Mouse (Mus musculus): Measurements from ENCODE around the gene Prdx4.
"Not testable (repeated sequence)": the region's sequence is repeated elsewhere in the genome, so short reads cannot be mapped to it uniquely, and the experiment has no call there.

Gene Prdx4

DNA sequence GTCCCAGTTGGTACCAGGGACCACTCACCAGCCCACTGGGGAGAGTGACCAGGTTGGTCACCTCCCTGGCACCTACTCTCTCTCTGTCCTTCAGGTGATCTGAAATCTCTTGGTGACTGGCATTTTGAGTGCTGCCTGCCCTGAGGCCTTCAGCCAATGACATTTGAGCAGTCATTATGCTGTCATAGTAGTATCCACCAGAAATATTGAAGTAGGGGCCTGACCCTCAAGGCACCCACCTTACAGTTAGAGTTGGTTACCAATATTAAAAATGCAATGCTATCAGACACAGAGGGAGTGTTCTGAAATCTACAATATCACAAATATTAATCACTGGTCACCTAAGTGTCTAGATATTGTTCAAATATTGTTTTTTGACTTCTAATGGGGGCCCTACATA lies at the start of gene Prdx4:
Prdx4 (minus strand) TSS at position 101 of the 400 bp plus-strand sequence.
- no peak for DNase-seq (ENCODE audit: low spot score)

DNA sequence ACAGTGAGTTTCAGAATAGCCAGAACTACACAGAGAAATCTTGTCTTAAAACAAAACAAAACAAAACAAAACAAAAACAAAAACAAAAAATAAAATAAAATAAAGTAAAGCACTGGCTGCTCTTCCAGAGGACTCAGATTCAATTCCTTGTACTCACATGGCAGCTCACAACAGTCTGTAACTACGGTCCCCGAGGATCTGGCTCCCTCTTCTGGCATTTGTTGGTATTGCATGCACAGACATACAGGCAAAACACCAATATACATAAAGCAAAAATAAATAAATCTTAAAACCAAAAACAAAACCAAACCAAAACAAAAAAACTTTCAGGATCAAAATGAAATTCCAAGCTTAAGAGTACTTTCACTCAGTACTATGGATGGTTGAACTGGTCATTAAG lies 36.0 kb upstream of the Prdx4 start:
- no peak for DNase-seq (ENCODE audit: low spot score)

DNA sequence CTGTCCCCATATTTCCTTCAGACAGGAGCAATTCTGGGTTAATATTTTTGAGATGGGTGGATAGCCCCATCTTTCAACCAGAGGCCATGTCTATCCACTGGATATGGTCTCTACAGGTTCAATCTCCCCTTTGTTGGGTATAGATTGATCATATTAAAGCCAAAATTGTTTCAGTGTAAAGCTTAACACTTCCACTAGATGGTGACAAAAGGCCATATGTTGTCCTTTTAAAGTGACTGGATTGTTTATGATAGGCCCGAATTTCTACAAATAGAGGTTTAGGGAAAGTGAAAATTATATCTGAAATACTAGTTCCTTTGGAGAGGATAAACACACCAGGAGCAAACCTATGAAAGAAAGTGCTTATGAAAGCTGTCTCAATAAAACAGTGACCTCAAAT lies 34.9 kb upstream of the Prdx4 start:
- DNase-seq (ENCODE audit: low spot score), result no peak

DNA sequence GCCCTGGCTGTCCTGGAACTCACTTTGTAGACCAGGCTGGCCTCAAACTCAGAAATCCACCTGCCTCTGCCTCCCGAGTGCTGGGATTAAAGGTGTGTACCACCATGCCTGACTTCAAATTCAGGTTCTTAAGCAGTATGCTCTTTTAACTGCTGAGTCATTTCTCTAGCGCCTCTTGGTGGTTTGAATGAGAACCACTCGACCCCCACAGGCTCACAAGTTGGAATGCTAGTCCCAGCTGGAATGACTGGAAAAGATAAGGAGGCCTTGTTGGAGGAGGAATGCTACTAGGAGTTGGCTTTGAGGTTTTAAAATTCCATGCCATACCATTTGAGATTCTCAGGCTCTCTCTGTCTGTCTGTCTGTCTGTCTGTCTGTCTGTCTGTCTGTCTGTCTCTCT lies 29.6 kb upstream of the Prdx4 start:
- not testable (repeated sequence) for DNase-seq (ENCODE audit: low spot score)

DNA sequence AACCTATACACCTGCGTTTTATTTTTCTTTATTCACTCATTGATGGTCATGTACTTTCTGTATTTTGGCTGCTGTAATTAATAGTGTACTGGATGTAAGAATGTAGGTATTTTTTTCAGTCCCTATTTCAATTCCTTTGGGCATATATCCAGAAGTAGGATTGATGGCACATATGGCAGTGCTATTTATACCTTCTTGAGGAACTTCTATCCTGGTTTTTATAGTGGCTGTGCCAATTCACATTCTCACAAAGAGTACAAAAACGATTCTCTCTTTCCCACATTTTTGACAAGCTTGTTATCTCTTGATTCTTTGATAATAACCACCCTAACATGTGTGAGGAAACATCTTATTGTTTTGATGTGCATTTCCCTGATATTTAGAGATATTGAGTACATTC lies 24.5 kb upstream of the Prdx4 start:
- no peak for DNase-seq (ENCODE audit: low spot score)

DNA sequence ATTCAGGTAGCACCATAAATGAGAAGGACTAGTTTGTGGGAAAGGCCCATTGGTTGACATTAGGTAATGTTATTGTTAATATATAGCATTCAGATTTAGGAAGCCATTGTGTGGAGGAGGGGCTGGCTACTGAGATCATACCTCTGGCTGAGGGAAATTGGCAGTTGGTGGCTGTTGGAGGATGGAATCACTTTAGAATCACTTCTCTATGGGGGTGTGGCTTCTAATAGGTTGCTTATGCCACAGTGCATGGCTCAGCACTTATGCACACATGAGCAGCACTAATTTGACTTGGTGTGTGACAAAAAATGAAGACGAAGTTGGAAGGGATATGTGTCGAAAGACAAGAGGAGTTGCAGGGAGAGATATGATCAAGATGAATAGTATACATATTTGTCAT lies 5.7 kb upstream of the Prdx4 start:
- no peak for DNase-seq (ENCODE audit: low spot score)

DNA sequence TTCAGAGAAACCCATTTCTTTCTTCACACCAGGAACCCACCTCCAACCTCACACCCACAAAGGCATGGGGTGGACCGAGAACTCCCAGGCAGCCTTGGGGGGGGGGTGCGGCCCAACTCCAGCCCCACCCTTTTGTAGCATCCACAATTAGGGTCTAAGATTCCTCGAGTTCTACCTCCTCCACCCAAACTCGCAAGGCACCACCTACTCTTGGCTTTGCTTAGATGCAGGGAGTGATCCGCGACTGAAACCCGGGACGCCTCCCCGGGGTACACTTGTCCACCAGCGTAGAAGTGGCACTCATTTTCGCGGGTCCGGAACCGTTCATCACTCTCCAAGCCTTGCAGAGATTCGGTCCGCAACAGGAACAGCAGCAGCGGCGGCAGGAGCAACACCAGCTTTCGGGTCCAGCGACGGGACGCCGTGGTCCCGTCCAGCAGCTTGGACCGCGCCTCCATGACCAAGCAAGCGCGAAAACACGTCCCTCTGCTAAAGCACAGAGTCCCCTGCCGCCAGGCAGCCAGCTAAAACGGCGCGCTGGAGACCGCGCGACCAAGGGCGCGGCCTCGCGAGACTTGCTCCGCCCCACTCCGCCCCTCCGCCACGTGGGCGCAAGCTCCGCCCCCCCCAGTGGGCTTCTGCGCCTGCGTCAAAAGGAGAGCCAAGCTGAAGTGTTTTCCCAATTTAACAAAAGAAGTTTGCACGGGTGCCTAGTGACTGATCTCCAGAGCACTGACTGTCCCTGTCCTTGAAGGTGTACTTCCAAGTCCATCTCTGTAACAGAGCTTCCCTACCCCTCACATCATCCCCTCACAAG lies 2.4 kb downstream of the Prdx4 start:
- DNase-seq (ENCODE audit: low spot score), result peak; percentile 71

DNA sequence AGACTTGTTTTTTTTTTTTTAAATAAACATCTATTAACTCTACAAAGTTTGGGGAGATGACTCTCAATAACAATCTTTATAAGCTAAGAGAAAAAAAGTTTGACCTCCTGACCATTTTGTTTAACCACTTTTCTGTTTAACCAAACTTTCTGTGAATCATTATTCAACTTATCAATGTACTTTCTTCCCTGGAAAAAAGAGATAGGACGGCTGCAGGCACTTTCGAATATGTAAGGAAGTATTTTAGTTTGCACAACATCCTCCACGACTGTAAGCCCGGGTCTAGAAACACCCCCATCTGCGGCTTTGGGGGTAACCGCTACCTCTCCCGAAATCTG lies 3.0 kb downstream of the Prdx4 start:
- no peak for DNase-seq (ENCODE audit: low spot score)

DNA sequence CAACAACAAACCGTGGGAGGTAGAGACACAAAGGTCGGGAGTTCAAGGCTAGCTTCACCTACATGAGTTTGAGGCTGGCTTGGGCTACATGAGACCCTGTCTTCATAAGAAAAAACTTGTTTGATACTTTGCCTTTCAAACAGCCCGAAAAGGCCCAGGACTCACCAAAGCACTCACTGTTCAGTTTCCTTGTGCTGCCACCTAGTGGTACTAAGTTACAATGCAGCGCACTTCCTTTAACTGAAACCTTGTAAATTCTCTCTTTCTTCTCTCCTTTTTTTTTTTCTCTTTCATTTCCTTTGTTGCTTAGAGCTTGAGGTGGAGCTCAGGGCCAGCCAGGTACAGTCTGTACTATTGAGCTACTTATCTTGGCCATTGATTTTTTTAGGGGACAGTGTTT lies 22.5 kb downstream of the Prdx4 start:
- DNase-seq (ENCODE audit: low spot score), result peak; percentile 12

DNA sequence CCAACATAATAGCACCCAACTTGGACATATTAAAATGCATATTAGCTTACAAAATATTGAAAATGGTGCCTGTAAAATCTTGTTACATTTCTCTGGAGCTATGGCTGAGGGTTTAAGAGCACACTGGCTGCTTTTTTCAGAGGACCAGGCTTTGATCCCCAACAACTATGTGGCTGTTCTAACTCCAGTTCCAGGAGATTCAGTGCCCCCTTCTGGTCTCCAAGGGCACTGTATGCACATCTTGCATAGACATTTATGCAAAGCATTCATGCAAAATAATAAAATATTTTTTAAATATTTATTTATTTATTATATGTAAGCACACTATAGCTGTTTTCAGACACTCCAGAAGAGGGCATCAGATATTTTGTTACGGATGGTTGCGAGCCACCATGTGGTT lies 34.2 kb downstream of the Prdx4 start:
- DNase-seq (ENCODE audit: low spot score), result no peak

DNA sequence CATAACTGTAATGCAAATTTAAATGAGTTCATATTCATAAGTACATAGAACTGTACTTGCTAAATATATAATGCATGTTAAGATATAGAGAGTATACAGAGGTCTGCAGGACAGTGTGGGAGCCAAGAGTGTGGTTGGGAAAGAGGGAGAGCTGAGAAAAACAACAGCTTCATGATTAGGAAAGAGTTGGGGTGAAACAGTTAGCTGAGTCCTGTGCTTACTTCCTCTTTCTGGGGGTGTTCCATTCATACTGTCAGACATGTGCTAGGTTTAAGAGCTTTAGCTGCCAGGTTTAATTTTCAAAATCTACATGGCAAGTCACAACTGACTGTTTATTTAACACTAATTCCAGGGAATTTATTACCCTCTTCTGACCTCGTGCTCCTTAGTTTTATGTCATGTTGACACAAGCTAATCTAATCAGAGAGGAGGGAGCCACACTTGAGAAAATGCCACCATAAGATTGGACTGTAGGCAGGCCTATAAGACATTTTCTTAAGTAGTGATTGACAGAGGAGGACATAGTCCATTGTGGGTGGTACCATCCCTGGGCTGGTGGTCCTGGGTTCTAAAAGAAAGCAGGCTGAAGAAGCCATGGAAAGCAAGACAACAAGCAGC lies 60.0 kb downstream of the Prdx4 start:
- no peak for DNase-seq (ENCODE audit: low spot score)

DNA sequence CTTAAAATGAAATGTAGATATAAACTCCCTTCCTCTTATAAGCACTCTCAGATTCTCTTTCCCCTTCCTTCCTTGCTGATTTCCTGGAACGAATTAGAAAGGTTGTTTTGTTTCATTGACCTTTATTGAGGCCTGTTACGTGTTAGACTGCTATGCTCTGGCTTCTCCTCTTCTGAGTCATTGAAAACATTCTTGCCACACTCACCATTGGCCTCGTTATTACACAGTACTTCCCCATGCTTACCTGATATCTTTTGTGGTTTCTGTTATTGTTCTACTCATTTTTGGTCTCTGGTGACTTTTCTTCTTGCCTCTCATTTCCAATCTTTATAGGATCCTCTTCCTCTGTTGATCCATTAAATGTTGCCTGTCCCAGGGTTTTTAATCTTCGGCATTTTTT lies 62.1 kb downstream of the Prdx4 start:
- no peak for DNase-seq (ENCODE audit: low spot score)
